Mouse (Mus musculus): ENCODE results near the gene Sept14.

DNA sequence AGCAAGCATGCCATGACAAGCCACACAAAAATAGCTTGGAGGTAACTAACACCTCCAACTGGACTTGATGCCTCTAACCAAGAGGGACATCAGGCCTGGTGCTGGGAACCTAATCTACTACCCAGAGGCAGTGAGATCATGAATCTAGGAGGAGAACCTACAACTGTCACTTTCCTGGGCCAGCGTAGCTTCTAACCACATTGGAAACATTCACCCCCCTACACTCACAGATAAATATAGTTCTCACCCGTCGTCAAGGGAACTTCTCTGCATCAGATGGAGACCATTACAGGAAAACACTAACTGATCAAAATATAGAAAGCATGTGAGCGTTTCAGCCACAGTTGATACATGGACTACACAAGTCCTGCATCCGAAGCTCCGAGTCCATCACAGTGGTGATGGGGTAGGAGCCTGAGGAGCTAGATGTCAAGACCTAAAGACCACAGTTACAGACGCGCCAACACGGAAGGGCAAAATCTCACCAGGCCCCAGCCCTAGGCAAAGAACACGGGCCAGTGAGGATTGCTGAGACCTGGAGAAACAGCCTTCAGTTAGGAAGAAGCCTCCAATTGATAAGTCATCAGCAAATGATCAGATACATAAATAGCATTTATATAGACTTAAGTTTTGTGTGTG lies 41.9 kb downstream of the Sept14 start:
- TF ChIP-seq USF2 (IDR thresholded peaks at IDR 0.05; ENCODE audit: borderline replicate concordance in 1 of 2, insufficient read depth in 1 of 2, low read depth in 1 of 2, low read length in 2 of 2): no peak
- no peak for TF ChIP-seq CHD2 (IDR thresholded peaks at IDR 0.05; ENCODE audit: low read length)
- no peak for TF ChIP-seq POLR2A (IDR thresholded peaks at IDR 0.05; ENCODE audit: control insufficient read depth in 1 of 2, insufficient read depth in 1 of 2, low read depth in 1 of 2, low read length in 2 of 2, poor library complexity in 1 of 2)
- TF ChIP-seq CTCF (IDR thresholded peaks at IDR 0.05 in 2 of 3, conservative IDR thresholded peaks at IDR 0.05 in 1 of 3; ENCODE audit: control insufficient read depth in 1 of 3, insufficient read depth in 1 of 3, low read depth in 2 of 3, low read length in 3 of 3, poor library complexity in 1 of 3, severe bottlenecking in 1 of 3): no peak
- no peak for TF ChIP-seq GATA1 (IDR thresholded peaks at IDR 0.05; ENCODE audit: low read depth, low read length)
